Mouse (Mus musculus) heart, embryonic 15.5 days (tissue): ENCODE data around the gene Btbd11. TPM values are rescaled to one million over a fixed set of nuclear protein-coding genes. Genes with fewer than 3 reads are reported as not detected.

Experiments
- ATAC-seq: fragments of 200-750 bp; cut with Nextera tagmentation; replicated peaks from 2 replicates; pipeline ENCODE4 v1.8.0; 2017; ENCODE audit warnings: low read depth, moderate TSS enrichment; ENCODE audit not compliant: insufficient number of reproducible peaks, insufficient read depth, low FRiP score
- H3K27ac ChIP-seq: fragments of 300-500 bp; sonication (generic); 2 replicates; pipeline ENCODE4 v1.5.1; 2015; ENCODE audit warnings: mild to moderate bottlenecking, inconsistent platforms
- H3K27me3 ChIP-seq: fragments of 300-500 bp; sonication (generic); 2 replicates; pipeline ENCODE4 v1.6.1; 2015; ENCODE audit warnings: inconsistent platforms
- H3K36me3 ChIP-seq: fragments of 300-500 bp; sonication (generic); 2 replicates; pipeline ENCODE4 v1.6.1; 2015; ENCODE audit warnings: mild to moderate bottlenecking, inconsistent platforms
- H3K4me1 ChIP-seq: fragments of 300-500 bp; sonication (generic); replicated peaks from 2 replicates; pipeline ENCODE4 v1.6.1; 2015; ENCODE audit warnings: inconsistent platforms
- H3K4me2 ChIP-seq: fragments of 300-500 bp; sonication (generic); 2 replicates; pipeline ENCODE4 v1.6.1; 2015; ENCODE audit warnings: inconsistent platforms, mild to moderate bottlenecking, moderate library complexity
- H3K4me3 ChIP-seq: fragments of 300-500 bp; sonication (generic); 2 replicates; pipeline ENCODE4 v1.5.1; 2015; ENCODE audit warnings: mild to moderate bottlenecking, inconsistent platforms
- H3K9ac ChIP-seq: fragments of 300-500 bp; sonication (generic); 2 replicates; pipeline ENCODE4 v1.6.1; 2015; ENCODE audit warnings: mild to moderate bottlenecking, inconsistent platforms
- H3K9me3 ChIP-seq: fragments of 300-500 bp; sonication (generic); replicated peaks from 2 replicates; pipeline ENCODE4 v1.6.1; 2016; ENCODE audit warnings: inconsistent platforms
- WGBS: fragments of 180-500 bp; shearing (Covaris S2); methylation state at CpG from one replicate; pipeline ENCODE4 v1.1.7; 2015; ENCODE audit warnings: mixed read lengths; 5-methylcytosine and 5-hydroxymethylcytosine counted together
- polyA plus RNA-seq: library from polyadenylated mRNA; unstranded; fragments of >200 nt; fragmentation: Nextera tagmentation; extraction: Ambion mirVana; gene quantifications from 2 replicates; pipeline ENCODE4 v1.2.1, GENCODE M21; 2015

The Btbd11 gene
- polyA plus RNA-seq, 1 experiment from 2014 or later: 0.79 TPM

- Histone ChIP-seq H3K4me1 (peaks cover 4% of the 10 kb centered on the region; the same call in 1 of the 2 replicates), H3K36me3 (no peaks in the 10 kb centered on the region), H3K4me2 (no peak overlapping the region), H3K27me3 (no peaks in the 10 kb centered on the region; the same call in 1 of the 2 replicates), H3K27ac (no peak overlapping the region), H3K4me3 (no peak overlapping the region), H3K9me3 (no peaks in the 10 kb centered on the region), H3K9ac (no peak overlapping the region)
- 78% methylated on average over 11 of the region's 11 CpGs for WGBS
- no peak for ATAC-seq
These were observed 151.6 kb downstream of the Btbd11 start for GRCm38 (mm10) chr10:85538051-85538753.

GRCm38 (mm10) chr10:85539510-85540120 is 153.0 kb downstream of the Btbd11 start:
- Histone ChIP-seq H3K9me3 (no peaks in the 10 kb centered on the region), H3K27ac (no peak overlapping the region), H3K4me1 (peaks cover 4% of the 10 kb centered on the region; the same call in 1 of the 2 replicates), H3K9ac (no peak overlapping the region), H3K36me3 (no peaks in the 10 kb centered on the region), H3K4me2 (no peak overlapping the region), H3K27me3 (no peaks in the 10 kb centered on the region; the same call in 1 of the 2 replicates), H3K4me3 (no peak overlapping the region)
- 43% methylated on average over 8 of the region's 8 CpGs for WGBS
- no peak for ATAC-seq

GRCm38 (mm10) chr10:85540311-85541093 is 153.9 kb downstream of the Btbd11 start:
- H3K4me3 ChIP-seq: no peak overlapping the region
- peaks cover 4% of the 10 kb centered on the region; the same call in 1 of the 2 replicates for H3K4me1 ChIP-seq
- H3K9me3 ChIP-seq: no peaks in the 10 kb centered on the region
- H3K9ac ChIP-seq: no peak overlapping the region
- no peaks in the 10 kb centered on the region; the same call in 1 of the 2 replicates for H3K27me3 ChIP-seq
- no peak overlapping the region for H3K4me2 ChIP-seq
- WGBS: 86% methylated on average over 13 of the region's 13 CpGs
- ATAC-seq: no peak
- no peaks in the 10 kb centered on the region for H3K36me3 ChIP-seq
- H3K27ac ChIP-seq: no peak overlapping the region

- Histone ChIP-seq H3K9ac (no peak overlapping the region), H3K4me1 (peaks cover 4% of the 10 kb centered on the region; the same call in 1 of the 2 replicates), H3K4me3 (no peak overlapping the region), H3K9me3 (no peaks in the 10 kb centered on the region), H3K27ac (no peak overlapping the region), H3K27me3 (peaks cover 4% of the 10 kb centered on the region; the same call in 1 of the 2 replicates), H3K4me2 (no peak overlapping the region), H3K36me3 (no peaks in the 10 kb centered on the region)
- ATAC-seq: no peak
- 70% methylated on average over 3 of the region's 3 CpGs for WGBS
These were observed 154.9 kb downstream of the Btbd11 start for GRCm38 (mm10) chr10:85541481-85541880.

GRCm38 (mm10) chr10:85541892-85542630 is 155.4 kb downstream of the Btbd11 start:
- H3K4me1 ChIP-seq: peaks cover 4% of the 10 kb centered on the region; the same call in 1 of the 2 replicates
- no peak overlapping the region for H3K4me3 ChIP-seq
- no peaks in the 10 kb centered on the region for H3K9me3 ChIP-seq
- H3K27me3 ChIP-seq: peaks cover 4% of the 10 kb centered on the region; the same call in 1 of the 2 replicates
- H3K9ac ChIP-seq: no peak overlapping the region
- 84% methylated on average over 14 of the region's 14 CpGs for WGBS
- no peak overlapping the region for H3K27ac ChIP-seq
- no peak overlapping the region for H3K4me2 ChIP-seq
- ATAC-seq: no peak
- H3K36me3 ChIP-seq: no peaks in the 10 kb centered on the region

- no peak for ATAC-seq
- no peak overlapping the region for H3K4me2 ChIP-seq
- WGBS: 89% methylated on average over 2 of the region's 2 CpGs
These were observed 156.7 kb downstream of the Btbd11 start for GRCm38 (mm10) chr10:85543281-85543680.

GRCm38 (mm10) chr10:85544991-85545390 is 158.4 kb downstream of the Btbd11 start:
- ATAC-seq: no peak
- no peak overlapping the region for H3K27ac ChIP-seq

More at GRCm38 (mm10) chr10:85543281-85543680, 156.7 kb downstream of the Btbd11 start:
- H3K36me3 ChIP-seq: no peaks in the 10 kb centered on the region
- H3K9me3 ChIP-seq: no peaks in the 10 kb centered on the region
- no peak overlapping the region for H3K9ac ChIP-seq
- H3K27me3 ChIP-seq: 0 out of 2 replicates have a peak, but pooled peaks cover 4% of the 10 kb centered on the region
- H3K4me1 ChIP-seq: peaks cover 4% of the 10 kb centered on the region; the same call in 1 of the 2 replicates
- no peak overlapping the region for H3K27ac ChIP-seq
- H3K4me3 ChIP-seq: no peak overlapping the region

GRCm38 (mm10) chr10:85555193-85555592 is 168.6 kb downstream of the Btbd11 start:
- Histone ChIP-seq H3K9ac (no peak overlapping the region), H3K4me2 (no peak overlapping the region), H3K27me3 (no peaks in the 10 kb centered on the region), H3K36me3 (no peaks in the 10 kb centered on the region), H3K4me1 (no peaks in the 10 kb centered on the region), H3K27ac (no peak overlapping the region), H3K4me3 (no peak overlapping the region), H3K9me3 (no peaks in the 10 kb centered on the region)
- WGBS: 59% methylated on average over 8 of the region's 8 CpGs
- no peak for ATAC-seq

More at GRCm38 (mm10) chr10:85544991-85545390, 158.4 kb downstream of the Btbd11 start:
- Histone ChIP-seq H3K36me3 (no peaks in the 10 kb centered on the region), H3K27me3 (0 out of 2 replicates have a peak, but pooled peaks cover 4% of the 10 kb centered on the region), H3K4me2 (no peak overlapping the region), H3K9me3 (no peaks in the 10 kb centered on the region), H3K4me1 (no peaks in the 10 kb centered on the region), H3K9ac (no peak overlapping the region), H3K4me3 (no peak overlapping the region)
- WGBS: 32% methylated on average over 5 of the region's 5 CpGs

GRCm38 (mm10) chr10:85561418-85561817 is 174.8 kb downstream of the Btbd11 start:
- Histone ChIP-seq H3K4me2 (no peak overlapping the region), H3K27me3 (no peaks in the 10 kb centered on the region), H3K36me3 (no peaks in the 10 kb centered on the region), H3K4me3 (no peak overlapping the region), H3K27ac (no peak overlapping the region), H3K4me1 (no peaks in the 10 kb centered on the region), H3K9ac (no peak overlapping the region), H3K9me3 (no peaks in the 10 kb centered on the region)
- ATAC-seq: no peak
- 86% methylated on average over 14 of the region's 14 CpGs for WGBS

GRCm38 (mm10) chr10:85571456-85571855 is 184.8 kb downstream of the Btbd11 start:
- Histone ChIP-seq H3K4me3 (no peak overlapping the region), H3K27ac (no peak overlapping the region), H3K9ac (no peak overlapping the region), H3K9me3 (no peaks in the 10 kb centered on the region), H3K4me1 (no peaks in the 10 kb centered on the region), H3K4me2 (no peak overlapping the region), H3K27me3 (no peaks in the 10 kb centered on the region), H3K36me3 (no peaks in the 10 kb centered on the region)
- no peak for ATAC-seq
- WGBS: 83% methylated on average over 5 of the region's 5 CpGs
